Mouse (Mus musculus): ENCODE measurements around the gene Naa15. TPM values are rescaled to one million over a fixed set of nuclear protein-coding genes. Genes with fewer than 3 reads are reported as not detected.
"Not testable (repeated sequence)": the region's sequence is repeated elsewhere in the genome, so short reads cannot be mapped to it uniquely, and the experiment has no call there.

Naa15 gene
- polyA plus RNA-seq, 1 experiment from 2014 or later, result 49.8 TPM

DNA sequence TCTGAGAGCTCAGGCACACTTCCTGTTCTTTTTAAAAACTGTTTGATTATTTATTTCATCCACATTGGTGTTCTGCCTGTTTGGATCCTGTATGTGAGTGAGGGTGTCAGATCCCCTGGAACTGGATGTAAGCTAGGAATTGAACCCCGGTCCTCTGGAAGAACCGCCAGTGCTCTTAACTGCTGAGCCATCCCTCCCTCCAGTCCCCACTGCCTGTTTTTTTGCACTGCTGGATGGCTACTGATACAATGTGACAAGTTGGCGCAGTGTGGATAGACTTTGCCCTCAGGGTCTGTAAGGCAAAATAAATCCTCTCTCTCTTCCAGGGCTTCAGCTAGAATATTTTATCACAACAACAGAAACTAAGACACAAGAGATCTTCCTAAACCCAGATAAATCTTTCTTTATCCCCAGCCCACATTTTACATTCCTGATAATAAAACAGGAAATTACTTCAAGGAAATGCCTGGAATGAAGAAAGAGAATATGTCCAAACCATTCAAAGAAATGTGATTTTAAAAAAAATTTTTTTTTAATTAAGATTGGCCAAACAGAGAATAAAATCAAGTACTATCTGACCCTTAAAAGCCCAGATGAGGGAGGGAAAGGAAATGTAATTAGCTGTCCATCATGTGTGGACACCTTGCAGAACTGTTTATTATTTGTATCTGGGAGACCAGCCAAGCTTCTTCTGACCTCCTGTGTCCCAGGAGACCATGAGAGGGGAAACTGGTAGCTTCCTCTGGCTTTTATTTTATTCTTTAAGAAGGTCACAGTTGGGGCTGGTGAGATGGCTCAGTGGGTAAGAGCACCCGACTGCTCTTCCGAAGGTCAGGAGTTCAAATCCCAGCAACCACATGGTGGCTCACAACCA lies 34.9 kb upstream of the Naa15 start:
- peaks cover 8% of the 10 kb centered on the region; the same call in 1 of the 2 replicates for H3K4me1 ChIP-seq (replicated peaks)
- H3K9ac ChIP-seq, result no peak overlapping the region
- no peaks in the 10 kb centered on the region for H3K9me3 ChIP-seq
- no peak overlapping the region for H3K4me3 ChIP-seq
- no peak for ATAC-seq (ENCODE audit: low read depth)
- WGBS, result 78% methylated on average over 5 of the region's 5 CpGs
- H3K4me2 ChIP-seq, result no peak overlapping the region
- no peak overlapping the region for H3K27ac ChIP-seq (replicated peaks)
- no peaks in the 10 kb centered on the region for H3K27me3 ChIP-seq
- H3K36me3 ChIP-seq, result no peaks in the 10 kb centered on the region

DNA sequence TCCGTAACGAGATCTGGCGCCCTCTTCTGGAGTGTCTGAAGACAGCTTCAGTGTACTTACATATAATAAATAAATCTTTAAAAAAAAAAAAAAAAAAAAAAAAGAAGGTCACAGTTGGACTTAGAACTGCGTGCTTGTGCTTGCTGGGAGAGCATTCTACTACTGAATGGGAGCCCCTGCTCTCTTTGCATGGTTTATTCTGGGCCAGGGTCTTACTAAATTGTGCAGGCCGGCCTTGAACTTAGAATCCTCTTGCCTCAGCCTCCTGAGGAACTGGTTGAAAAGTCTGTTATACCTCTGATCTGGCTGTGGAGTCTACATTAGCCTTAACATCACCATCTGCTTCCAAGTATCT lies 34.3 kb upstream of the Naa15 start:
- no peak overlapping the region for H3K4me2 ChIP-seq
- no peaks in the 10 kb centered on the region for H3K36me3 ChIP-seq
- H3K9me3 ChIP-seq, result no peaks in the 10 kb centered on the region
- H3K4me3 ChIP-seq, result no peak overlapping the region
- ATAC-seq (ENCODE audit: low read depth), result no peak
- WGBS, result 71% methylated on average over 4 of the region's 5 CpGs
- no peak overlapping the region for H3K9ac ChIP-seq
- peaks cover 8% of the 10 kb centered on the region; the same call in 1 of the 2 replicates for H3K4me1 ChIP-seq (replicated peaks)
- H3K27ac ChIP-seq (replicated peaks), result no peak overlapping the region
- H3K27me3 ChIP-seq, result no peaks in the 10 kb centered on the region

DNA sequence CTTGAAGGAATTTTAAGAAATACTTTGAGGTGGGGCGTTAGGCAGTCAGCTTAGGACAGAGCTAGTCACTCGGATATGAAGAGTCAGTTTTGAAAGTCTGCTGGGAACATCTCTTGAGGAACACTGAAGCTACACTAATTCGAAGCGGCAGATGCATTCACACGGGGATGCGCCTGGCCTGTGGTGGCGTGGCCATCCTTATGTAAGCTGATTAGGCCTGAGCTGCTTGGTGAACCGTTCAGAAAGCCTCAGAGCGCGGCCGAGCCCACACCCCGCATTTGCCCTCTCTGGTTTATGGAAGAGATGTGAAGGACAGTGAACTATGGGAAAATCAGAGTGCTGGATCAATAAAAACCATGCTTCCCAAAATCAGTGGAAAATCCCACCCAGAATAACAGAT lies 31.5 kb upstream of the Naa15 start:
- Histone ChIP-seq H3K4me2 (no peak overlapping the region), H3K27me3 (0 out of 2 replicates have a peak, but pooled peaks cover 5% of the 10 kb centered on the region), H3K36me3 (no peaks in the 10 kb centered on the region), H3K9me3 (no peaks in the 10 kb centered on the region), H3K9ac (no peak overlapping the region), H3K4me1 (replicated peaks) (0 out of 2 replicates have a peak, but pooled peaks cover 4% of the 10 kb centered on the region), H3K4me3 (no peak overlapping the region), H3K27ac (replicated peaks) (no peak overlapping the region)
- no peak for ATAC-seq (ENCODE audit: low read depth)
- 63% methylated on average over 12 of the region's 12 CpGs for WGBS

DNA sequence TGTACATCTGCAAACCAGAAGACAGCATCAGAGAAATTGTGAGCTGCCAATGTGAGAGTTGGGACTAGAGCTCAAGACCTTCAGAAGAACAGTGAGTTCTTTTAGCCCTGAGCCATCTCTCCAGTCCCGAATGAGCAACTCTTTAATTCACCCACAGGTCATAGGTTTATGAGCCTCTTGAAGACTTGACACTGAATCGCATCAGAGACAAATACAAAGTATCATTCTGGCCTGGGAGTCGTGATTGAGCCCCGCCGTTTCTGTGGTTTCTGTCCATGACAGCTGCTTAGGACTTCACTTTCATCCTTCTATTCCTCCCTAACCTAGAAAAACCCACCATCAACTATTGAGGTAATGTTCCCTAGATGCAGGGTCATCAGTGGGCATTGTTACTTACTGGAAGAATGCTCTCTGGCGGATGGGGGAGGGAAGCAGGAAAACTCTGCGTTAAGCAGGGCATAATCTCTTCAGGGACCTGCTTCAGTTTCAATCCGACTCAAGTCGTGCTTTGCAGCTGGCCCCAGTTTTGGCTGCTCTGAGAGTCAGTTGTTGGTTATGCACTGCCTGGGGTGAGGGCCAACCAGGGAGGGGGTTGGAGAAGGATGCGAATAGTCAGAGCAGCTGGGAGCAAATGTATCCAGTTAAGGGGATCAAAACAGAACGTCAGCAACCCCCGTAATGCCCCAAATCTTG lies 28.4 kb upstream of the Naa15 start:
- whole genome bisulfite sequencing, result 48% methylated on average over 12 of the region's 12 CpGs
- H3K4me1 ChIP-seq (replicated peaks), result peaks cover 6% of the 10 kb centered on the region
- no peaks in the 10 kb centered on the region for H3K36me3 ChIP-seq
- no peaks in the 10 kb centered on the region for H3K9me3 ChIP-seq
- ATAC-seq (ENCODE audit: low read depth), result no peak
- no peak overlapping the region for H3K4me2 ChIP-seq
- no peak overlapping the region for H3K27ac ChIP-seq (replicated peaks)
- no peak overlapping the region for H3K9ac ChIP-seq
- no peak overlapping the region for H3K4me3 ChIP-seq
- H3K27me3 ChIP-seq, result 0 out of 2 replicates have a peak, but pooled peaks cover 5% of the 10 kb centered on the region

DNA sequence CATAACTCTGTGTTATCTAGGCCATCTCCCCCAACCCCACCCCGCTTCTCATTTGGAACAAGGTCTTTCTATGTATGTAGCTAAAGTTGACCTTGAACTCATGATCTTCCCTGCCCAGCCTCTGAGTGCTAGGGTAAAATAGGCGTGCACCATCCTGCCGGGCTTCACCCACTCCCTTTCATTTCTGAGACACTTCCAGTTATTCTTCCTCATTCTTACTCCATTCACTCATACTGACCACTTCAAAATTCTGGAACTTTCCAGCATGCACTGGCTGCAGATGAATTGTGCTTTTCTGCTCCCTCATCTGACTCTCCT lies 27.9 kb upstream of the Naa15 start:
- H3K9ac ChIP-seq, result no peak overlapping the region
- no peak overlapping the region for H3K27ac ChIP-seq (replicated peaks)
- 0 out of 2 replicates have a peak, but pooled peaks cover 5% of the 10 kb centered on the region for H3K27me3 ChIP-seq
- no peak for ATAC-seq (ENCODE audit: low read depth)
- 83% methylated on average over 3 of the region's 3 CpGs for WGBS
- no peak overlapping the region for H3K4me2 ChIP-seq
- no peaks in the 10 kb centered on the region for H3K9me3 ChIP-seq
- no peaks in the 10 kb centered on the region for H3K36me3 ChIP-seq
- H3K4me1 ChIP-seq (replicated peaks), result peaks cover 6% of the 10 kb centered on the region
- no peak overlapping the region for H3K4me3 ChIP-seq

DNA sequence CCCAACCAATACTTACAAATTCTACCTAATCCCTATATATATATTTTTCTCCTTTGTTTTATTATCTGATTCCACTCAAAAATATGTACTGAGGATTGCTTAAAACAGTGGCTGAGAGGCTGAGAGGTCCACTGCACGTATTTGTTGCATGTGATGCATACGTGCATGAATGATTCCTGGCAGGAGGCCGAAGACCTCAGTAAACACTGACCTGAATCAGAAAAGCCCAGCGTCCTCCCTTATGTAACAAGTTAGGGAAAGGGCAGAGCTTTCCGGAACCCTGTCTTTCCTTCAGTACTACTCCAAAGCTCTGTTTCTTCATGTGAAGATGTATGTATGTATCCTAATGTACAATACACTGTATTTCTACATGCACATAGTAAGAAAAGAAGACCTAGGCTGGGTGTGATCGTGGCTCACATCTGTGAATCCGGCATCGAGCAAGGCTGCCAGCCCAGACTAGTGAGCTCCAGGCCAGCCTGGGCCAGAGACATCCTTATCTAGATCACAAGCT lies 27.0 kb upstream of the Naa15 start:
- Histone ChIP-seq H3K4me1 (replicated peaks) (peaks cover 6% of the 10 kb centered on the region), H3K27ac (replicated peaks) (no peak overlapping the region), H3K9ac (no peak overlapping the region), H3K36me3 (no peaks in the 10 kb centered on the region), H3K4me2 (no peak overlapping the region), H3K9me3 (no peaks in the 10 kb centered on the region), H3K27me3 (0 out of 2 replicates have a peak, but pooled peaks cover 5% of the 10 kb centered on the region), H3K4me3 (no peak overlapping the region)
- no peak for ATAC-seq (ENCODE audit: low read depth)
- WGBS, result 68% methylated on average over 8 of the region's 8 CpGs

DNA sequence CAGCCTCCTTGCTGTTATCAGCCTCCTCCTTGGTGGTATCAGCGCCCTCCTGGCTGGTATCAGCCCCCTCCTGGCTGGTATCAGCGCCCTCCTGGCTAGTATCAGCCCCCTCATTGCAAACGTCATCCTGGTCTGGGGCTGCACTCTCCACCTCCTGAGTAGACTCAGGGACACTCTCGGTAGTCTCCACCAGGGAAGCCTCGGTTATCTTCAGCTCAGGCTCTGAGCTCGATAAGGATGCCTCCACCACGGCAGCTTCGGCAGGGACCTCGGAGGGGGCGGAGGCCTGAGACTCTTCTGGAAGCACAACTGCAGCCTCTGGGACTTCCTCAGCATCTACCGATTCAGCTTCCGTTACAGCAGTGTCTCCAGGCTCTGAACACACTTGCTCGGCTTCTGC lies 26.0 kb upstream of the Naa15 start:
- no peaks in the 10 kb centered on the region for H3K9me3 ChIP-seq
- H3K9ac ChIP-seq, result peak overlapping the region; percentile 60
- H3K27ac ChIP-seq (replicated peaks), result no peak overlapping the region
- 0 out of 2 replicates have a peak, but pooled peaks cover 5% of the 10 kb centered on the region for H3K27me3 ChIP-seq
- no peak for ATAC-seq (ENCODE audit: low read depth)
- H3K36me3 ChIP-seq, result no peaks in the 10 kb centered on the region
- WGBS, result 4% methylated on average over 13 of the region's 13 CpGs
- H3K4me2 ChIP-seq, result peak overlapping the region; percentile 51
- H3K4me1 ChIP-seq (replicated peaks), result peaks cover 6% of the 10 kb centered on the region
- peak overlapping the region; percentile 16; the same call in 1 of the 2 replicates for H3K4me3 ChIP-seq

DNA sequence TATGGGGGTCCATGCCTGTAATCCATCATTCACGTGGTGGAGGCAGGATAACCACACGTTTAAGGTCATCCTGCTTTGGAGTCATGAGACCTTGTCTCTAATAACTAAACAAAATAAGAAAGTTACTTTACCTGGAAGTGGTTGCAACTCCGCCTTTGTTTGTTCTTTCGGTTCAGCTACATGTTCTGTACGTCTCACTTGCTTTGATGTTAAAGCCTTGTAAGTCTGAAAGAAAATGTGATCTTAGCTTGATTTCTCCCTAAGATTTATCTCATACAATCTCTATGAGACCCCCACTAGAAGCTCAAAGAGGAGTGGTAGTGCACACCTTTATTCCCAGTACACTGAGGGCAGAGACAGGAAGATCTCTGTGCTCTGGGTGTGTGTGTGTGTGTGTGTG lies 23.9 kb upstream of the Naa15 start:
- Histone ChIP-seq H3K4me3 (no peak overlapping the region), H3K9me3 (no peaks in the 10 kb centered on the region), H3K9ac (no peak overlapping the region), H3K27ac (replicated peaks) (no peak overlapping the region), H3K36me3 (no peaks in the 10 kb centered on the region), H3K4me1 (replicated peaks) (peaks cover 6% of the 10 kb centered on the region), H3K4me2 (no peak overlapping the region), H3K27me3 (peaks cover 16% of the 10 kb centered on the region)
- ATAC-seq (ENCODE audit: low read depth), result no peak
- WGBS, result 90% methylated on average over 5 of the region's 5 CpGs

DNA sequence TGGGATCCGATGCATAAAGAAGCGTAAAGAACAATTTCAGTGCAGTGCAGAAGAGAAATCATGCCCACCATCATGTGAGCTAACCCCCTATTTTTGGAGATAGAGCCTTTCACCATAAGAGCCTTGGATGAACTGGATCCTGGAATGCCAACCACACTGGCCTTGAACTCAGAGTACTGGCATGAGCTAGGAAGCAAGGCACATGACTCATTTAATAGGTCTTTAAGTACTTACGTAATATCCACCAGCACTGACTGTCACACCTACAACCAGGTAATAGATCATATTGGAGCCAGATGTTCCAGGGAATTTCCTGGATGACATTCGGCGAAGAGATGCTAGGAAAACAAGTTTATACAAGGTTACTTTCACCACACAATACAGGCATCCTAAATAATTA lies 23.4 kb upstream of the Naa15 start:
- Histone ChIP-seq H3K9me3 (no peaks in the 10 kb centered on the region), H3K4me2 (no peak overlapping the region), H3K4me3 (no peak overlapping the region), H3K4me1 (replicated peaks) (peaks cover 11% of the 10 kb centered on the region), H3K9ac (no peak overlapping the region), H3K27ac (replicated peaks) (no peak overlapping the region), H3K27me3 (peaks cover 21% of the 10 kb centered on the region), H3K36me3 (no peaks in the 10 kb centered on the region)
- ATAC-seq (ENCODE audit: low read depth), result no peak
- 94% methylated on average over 5 of the region's 5 CpGs for WGBS

DNA sequence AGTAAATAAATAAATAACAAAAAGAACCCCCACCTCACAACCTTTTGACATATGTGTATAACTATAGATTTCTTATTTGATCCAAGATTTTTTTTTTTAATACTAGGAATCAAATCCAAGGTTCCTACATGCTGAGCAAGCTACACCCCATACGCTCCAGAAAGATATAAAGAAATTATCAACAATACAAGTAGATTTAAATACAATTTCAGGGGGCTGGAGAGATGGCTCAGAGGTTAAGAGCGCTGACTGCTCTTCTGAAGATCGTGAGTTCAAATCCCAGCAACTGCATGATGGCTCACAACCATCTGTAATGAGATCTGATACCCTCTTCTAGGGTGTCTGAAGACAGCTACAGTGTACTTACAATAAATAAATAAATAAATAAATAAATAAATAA lies 21.9 kb upstream of the Naa15 start:
- Histone ChIP-seq H3K4me1 (replicated peaks) (peaks cover 12% of the 10 kb centered on the region), H3K27me3 (peaks cover 31% of the 10 kb centered on the region)
- not testable (repeated sequence) for ATAC-seq (ENCODE audit: low read depth); H3K9me3 ChIP-seq; H3K36me3 ChIP-seq; H3K27ac ChIP-seq (replicated peaks); H3K4me3 ChIP-seq; H3K9ac ChIP-seq; H3K4me2 ChIP-seq
- WGBS, result 91% methylated on average over 3 of the region's 3 CpGs

DNA sequence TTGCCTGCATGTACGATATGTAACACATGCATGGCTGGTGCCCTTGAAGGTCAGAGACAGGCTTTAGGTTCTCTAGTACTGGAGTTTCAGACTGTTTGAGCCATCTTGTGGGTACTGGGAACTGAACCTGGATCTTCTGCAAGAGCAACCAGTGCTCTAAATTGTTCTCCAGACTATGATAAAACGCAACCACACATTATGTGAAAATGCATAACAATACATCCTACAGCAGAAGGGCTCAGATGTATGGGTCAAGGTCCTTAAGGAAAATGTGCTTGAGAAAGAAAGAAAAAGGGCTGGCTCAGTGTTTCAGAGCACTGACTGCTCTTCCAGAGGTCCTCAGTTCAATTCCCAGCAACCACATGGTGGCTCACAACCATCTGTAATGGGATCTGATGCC lies 21.3 kb upstream of the Naa15 start:
- WGBS, result 94% methylated on average over 2 of the region's 2 CpGs

DNA sequence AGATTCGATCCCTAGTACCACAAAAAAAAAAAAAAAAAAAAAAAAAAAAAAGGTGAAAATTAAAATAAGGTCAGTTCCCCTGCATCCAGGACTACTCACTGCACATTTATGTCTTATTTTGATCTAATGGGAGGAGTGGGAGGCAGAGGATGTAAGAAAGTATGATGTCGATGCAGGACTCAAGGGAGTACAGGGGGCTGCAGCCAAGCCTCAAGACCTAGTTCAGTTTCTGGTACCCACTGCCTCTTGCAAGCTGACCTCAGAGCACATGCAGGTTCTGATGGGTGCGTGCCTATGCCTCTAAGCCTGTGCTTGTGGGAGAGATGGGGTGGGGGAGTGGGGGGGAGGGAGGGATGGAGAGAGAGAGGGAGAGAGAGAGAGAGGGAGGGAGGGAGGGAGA lies 20.1 kb upstream of the Naa15 start:
- 57% methylated on average over 3 of the region's 3 CpGs for WGBS
- no peak for ATAC-seq (ENCODE audit: low read depth)
- Histone ChIP-seq H3K9me3 (no peaks in the 10 kb centered on the region), H3K36me3 (no peaks in the 10 kb centered on the region), H3K27me3 (peaks cover 41% of the 10 kb centered on the region), H3K27ac (replicated peaks) (no peak overlapping the region), H3K4me3 (no peak overlapping the region), H3K9ac (no peak overlapping the region), H3K4me1 (replicated peaks) (peaks cover 6% of the 10 kb centered on the region), H3K4me2 (no peak overlapping the region)

More for the DNA sequence above, 21.3 kb upstream of the Naa15 start:
- no peak for ATAC-seq (ENCODE audit: low read depth)
- Histone ChIP-seq H3K9me3 (no peaks in the 10 kb centered on the region), H3K27me3 (peaks cover 34% of the 10 kb centered on the region), H3K4me2 (no peak overlapping the region), H3K27ac (replicated peaks) (no peak overlapping the region), H3K4me1 (replicated peaks) (peaks cover 11% of the 10 kb centered on the region), H3K36me3 (no peaks in the 10 kb centered on the region), H3K4me3 (no peak overlapping the region), H3K9ac (no peak overlapping the region)
